In the genomic region with DNA sequence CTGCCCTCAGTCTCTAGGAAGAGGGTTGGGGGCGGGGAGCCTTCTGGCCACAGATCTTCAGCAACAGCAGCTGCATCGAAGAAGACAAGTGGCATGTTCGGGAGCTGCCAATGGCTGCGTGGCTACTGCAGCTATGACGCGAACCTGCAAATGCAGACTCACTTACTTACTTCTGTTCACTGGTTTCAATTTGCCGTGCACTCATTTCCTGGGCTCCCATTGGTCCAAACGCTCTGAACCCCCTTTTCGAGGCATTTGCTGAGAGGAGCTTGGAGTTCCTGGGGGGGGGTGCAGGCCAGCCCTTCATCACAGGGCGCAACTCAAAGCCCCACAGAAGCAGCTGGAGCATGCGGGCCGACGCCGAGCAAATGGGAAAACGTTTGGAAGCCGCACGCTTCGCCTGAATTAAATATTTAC, we compare ENCODE assay signal across 10 mouse cellular contexts.
DNase-seq lines count a peak whose midpoint lies in the region; ATAC-seq and TF ChIP-seq lines count a peak whose summit lies in the region.
"Had no signal": no experiment of that assay in that cellular context is flagged by ENCODE, and none has a peak within 500 bp of the region (broad histone marks: within the 10 kb centered on the region; RNA-seq: fewer than 3 reads in every experiment).

No protein-coding gene starts in this region.

- no peak for ATAC-seq in hindbrain, embryonic 15.5 days (ENCODE audit: low FRiP score, low read depth)
- ATAC-seq in hindbrain, embryonic 12.5 days (ENCODE audit: low FRiP score), result no peak
- ATAC-seq in forebrain, postnatal 0 days, result peak; percentile 45
- ATAC-seq in neural tube, embryonic 15.5 days (ENCODE audit: low FRiP score), result no peak

- no peaks in the 10 kb centered on the region for H3K36me3 ChIP-seq in hindbrain, embryonic 15.5 days
- H3K36me3 ChIP-seq in hindbrain, embryonic 12.5 days, result no peaks in the 10 kb centered on the region
- H3K36me3 ChIP-seq in MEL (ENCODE audit: control insufficient read depth in 1 of 2, insufficient read depth in 2 of 2, low read length in 2 of 2), result peaks cover 0 to 16% of the 10 kb centered on the region in 2 experiments; a peak in 2 of 4 replicates
- H3K36me3 ChIP-seq in forebrain, postnatal 0 days (ENCODE audit: insufficient read depth), result no peaks in the 10 kb centered on the region
- H3K36me3 ChIP-seq in neural tube, embryonic 15.5 days, result no peaks in the 10 kb centered on the region

- H3K27me3 ChIP-seq in hindbrain, embryonic 15.5 days, result no peaks in the 10 kb centered on the region
- peaks cover 11% of the 10 kb centered on the region; the same call in 1 of the 2 replicates for H3K27me3 ChIP-seq in hindbrain, embryonic 12.5 days
- no peaks in the 10 kb centered on the region for H3K27me3 ChIP-seq in MEL (ENCODE audit: control insufficient read depth in 1 of 2, insufficient read depth in 2 of 2, low read length in 2 of 2)
- no peaks in the 10 kb centered on the region for H3K27me3 ChIP-seq in forebrain, postnatal 0 days (ENCODE audit: insufficient read depth, low read length)
- H3K27me3 ChIP-seq in neural tube, embryonic 15.5 days (replicated peaks), result no peaks in the 10 kb centered on the region; the same call in 1 of the 2 replicates

- WGBS in hindbrain, embryonic 15.5 days, result 51% methylated on average over 18 of the region's 18 CpGs
- 61% methylated on average over 18 of the region's 18 CpGs for WGBS in hindbrain, embryonic 12.5 days
- 45% methylated on average over 18 of the region's 18 CpGs for WGBS in forebrain, postnatal 0 days
- WGBS in neural tube, embryonic 15.5 days, result 61% methylated on average over 18 of the region's 18 CpGs

- H3K9me3 ChIP-seq in hindbrain, embryonic 15.5 days, result no peaks in the 10 kb centered on the region
- H3K9me3 ChIP-seq in hindbrain, embryonic 12.5 days (replicated peaks), result no peaks in the 10 kb centered on the region
- H3K9me3 ChIP-seq in MEL (replicated peaks; ENCODE audit: insufficient read depth, low read length), result no peaks in the 10 kb centered on the region
- no peaks in the 10 kb centered on the region for H3K9me3 ChIP-seq in forebrain, postnatal 0 days (ENCODE audit: low read length)
- H3K9me3 ChIP-seq in neural tube, embryonic 15.5 days (replicated peaks), result no peaks in the 10 kb centered on the region

- peak; percentile 90 for DNase-seq in MEL (ENCODE audit: low read depth, low spot score)
- DNase-seq in forebrain, postnatal 0 days, result peak; percentile 31
- DNase-seq in natural killer cell, adult 2 months (ENCODE audit: low spot score in 2 of 2), result no peak
- no peak for DNase-seq in heart, postnatal 14 days
- no peak for DNase-seq in spleen, postnatal 4 days (ENCODE audit: low spot score in 2 of 2)
- DNase-seq: kidney, adult 11 months; left cerebral cortex, postnatal 4 days had no signal

- H3K9ac ChIP-seq in hindbrain, embryonic 15.5 days, result no peak overlapping the region
- no peak overlapping the region for H3K9ac ChIP-seq in hindbrain, embryonic 12.5 days
- H3K9ac ChIP-seq in MEL (ENCODE audit: control insufficient read depth, low read depth, low read length, poor library complexity, severe bottlenecking), result peak overlapping the region; percentile 65
- no peak overlapping the region for H3K9ac ChIP-seq in forebrain, postnatal 0 days
- no peak overlapping the region for H3K9ac ChIP-seq in neural tube, embryonic 15.5 days (replicated peaks)

- TF ChIP-seq EP300 in MEL (IDR thresholded peaks at IDR 0.05; ENCODE audit: low read depth in 1 of 2, low read length in 2 of 2), result no peak

- no peaks in the 10 kb centered on the region; the same call in 1 of the 2 replicates for H3K79me2 ChIP-seq in MEL (ENCODE audit: control insufficient read depth, insufficient read depth, low read length, poor library complexity)

- peak in 1 of 2 experiments; percentile 35; a peak in 1 of 4 replicates for TF ChIP-seq POLR2A in MEL (IDR thresholded peaks at IDR 0.05; ENCODE audit: control insufficient read depth in 1 of 2, insufficient read depth in 1 of 2, low read depth in 1 of 2, low read length in 2 of 2, poor library complexity in 1 of 2)

- H3K4me1 ChIP-seq in hindbrain, embryonic 15.5 days (replicated peaks), result no peaks in the 10 kb centered on the region
- 0 out of 2 replicates have a peak, but pooled peaks cover 2% of the 10 kb centered on the region for H3K4me1 ChIP-seq in hindbrain, embryonic 12.5 days
- peaks cover 3 to 19% of the 10 kb centered on the region in 2 experiments for H3K4me1 ChIP-seq in MEL (ENCODE audit: control insufficient read depth in 1 of 2, insufficient read depth in 2 of 2, low read length in 2 of 2)
- H3K4me1 ChIP-seq in forebrain, postnatal 0 days (ENCODE audit: insufficient read depth), result no peaks in the 10 kb centered on the region
- H3K4me1 ChIP-seq in neural tube, embryonic 15.5 days, result no peaks in the 10 kb centered on the region

- TF ChIP-seq RAD21 in MEL (IDR thresholded peaks at IDR 0.05; ENCODE audit: low read depth, low read length), result no peak

- no peak overlapping the region for H3K27ac ChIP-seq in hindbrain, embryonic 15.5 days (replicated peaks)
- H3K27ac ChIP-seq in hindbrain, embryonic 12.5 days, result no peak overlapping the region
- peak overlapping the region; percentile 69 for H3K27ac ChIP-seq in MEL (ENCODE audit: control insufficient read depth, low read depth, low read length)
- no peak overlapping the region for H3K27ac ChIP-seq in forebrain, postnatal 0 days (ENCODE audit: low read depth, low read length)
- H3K27ac ChIP-seq in neural tube, embryonic 15.5 days (replicated peaks), result no peak overlapping the region

- intact Hi-C loops in heart, postnatal 14 days (cut with DNase I), result no loop called here

- 0 out of 2 replicates have a peak overlapping the region, but pooled peaks have one; percentile 15 for H3K4me2 ChIP-seq in hindbrain, embryonic 15.5 days
- no peak overlapping the region for H3K4me2 ChIP-seq in hindbrain, embryonic 12.5 days (replicated peaks)
- H3K4me2 ChIP-seq in forebrain, postnatal 0 days (ENCODE audit: low read depth), result peak overlapping the region; percentile 28
- peak overlapping the region; percentile 13; the same call in 1 of the 2 replicates for H3K4me2 ChIP-seq in neural tube, embryonic 15.5 days

- no peak overlapping the region for H3K4me3 ChIP-seq in hindbrain, embryonic 15.5 days
- no peak overlapping the region for H3K4me3 ChIP-seq in hindbrain, embryonic 12.5 days
- H3K4me3 ChIP-seq in MEL (ENCODE audit: control insufficient read depth in 1 of 2, insufficient read depth in 1 of 2, low read depth in 2 of 2, low read length in 2 of 2), result peak overlapping the region; percentile 51 to 58
- no peak overlapping the region; the same call in 1 of the 2 replicates for H3K4me3 ChIP-seq in forebrain, postnatal 0 days (ENCODE audit: low read depth, low read length)
- H3K4me3 ChIP-seq in neural tube, embryonic 15.5 days (replicated peaks), result no peak overlapping the region

- TF ChIP-seq CTCF in MEL (IDR thresholded peaks at IDR 0.05 in 2 of 3, conservative IDR thresholded peaks at IDR 0.05 in 1 of 3; ENCODE audit: control insufficient read depth in 1 of 3, insufficient read depth in 1 of 3, low read depth in 2 of 3, low read length in 3 of 3, poor library complexity in 1 of 3, severe bottlenecking in 1 of 3), result no peak
- no peak for TF ChIP-seq CTCF in forebrain, postnatal 0 days (IDR thresholded peaks at IDR 0.05; ENCODE audit: low read depth)

TF ChIP-seq in MEL, 35 proteins besides CTCF, POLR2A, EP300 and RAD21 (continues in another document):
- no peak for TF ChIP-seq ELF1 (IDR thresholded peaks at IDR 0.05; ENCODE audit: low read depth, low read length)
- TF ChIP-seq USF1 (IDR thresholded peaks at IDR 0.05; ENCODE audit: low read depth, low read length), result no peak
- no peak for TF ChIP-seq ZMIZ1 (IDR thresholded peaks at IDR 0.05; ENCODE audit: low read depth, low read length)
- TF ChIP-seq SMC3 (IDR thresholded peaks at IDR 0.05; ENCODE audit: low read depth, low read length), result no peak
- no peak for TF ChIP-seq UBTF (IDR thresholded peaks at IDR 0.05; ENCODE audit: borderline replicate concordance, insufficient read depth, low read depth, low read length)
- TF ChIP-seq ZKSCAN1 (IDR thresholded peaks at IDR 0.05; ENCODE audit: low read depth, low read length), result no peak
- TF ChIP-seq SIN3A (IDR thresholded peaks at IDR 0.05; ENCODE audit: low read length), result no peak
- no peak for TF ChIP-seq ZC3H11A (IDR thresholded peaks at IDR 0.05; ENCODE audit: low read depth, low read length)
- TF ChIP-seq RCOR1 (IDR thresholded peaks at IDR 0.05; ENCODE audit: low read depth, low read length), result no peak
- 0 out of 2 replicates have a peak, but pooled peaks have one; percentile 29 for TF ChIP-seq TCF12 (IDR thresholded peaks at IDR 0.05; ENCODE audit: low read depth, low read length)
- 0 out of 2 replicates have a peak, but pooled peaks have one; percentile 25 for TF ChIP-seq ETS1 (IDR thresholded peaks at IDR 0.05; ENCODE audit: low read depth, low read length)
- no peak for TF ChIP-seq GABPA (IDR thresholded peaks at IDR 0.05; ENCODE audit: low read depth, low read length)
- no peak for TF ChIP-seq CHD1 (IDR thresholded peaks at IDR 0.05; ENCODE audit: low read depth, low read length)
- no peak for TF ChIP-seq ZNF384 (IDR thresholded peaks at IDR 0.05; ENCODE audit: low read depth, low read length)
- TF ChIP-seq MEF2A (IDR thresholded peaks at IDR 0.05; ENCODE audit: extremely low read depth, insufficient replicate concordance, low read depth, low read length, poor library complexity, severe bottlenecking), result no peak
- no peak for TF ChIP-seq POLR2AphosphoS5 (IDR thresholded peaks at IDR 0.05; ENCODE audit: borderline replicate concordance, low read depth, low read length)
- TF ChIP-seq MYB (IDR thresholded peaks at IDR 0.05; ENCODE audit: low read depth, low read length), result no peak
- TF ChIP-seq CHD2 (IDR thresholded peaks at IDR 0.05; ENCODE audit: low read length), result no peak
- TF ChIP-seq E2F4 (IDR thresholded peaks at IDR 0.05; ENCODE audit: borderline replicate concordance, low read depth, low read length), result no peak
- no peak for TF ChIP-seq JUND (IDR thresholded peaks at IDR 0.05; ENCODE audit: low read depth, low read length)
- TF ChIP-seq USF2 (IDR thresholded peaks at IDR 0.05; ENCODE audit: borderline replicate concordance in 1 of 2, insufficient read depth in 1 of 2, low read depth in 1 of 2, low read length in 2 of 2), result no peak
- TF ChIP-seq MXI1 (IDR thresholded peaks at IDR 0.05; ENCODE audit: low read depth, low read length), result no peak
- TF ChIP-seq MAX (IDR thresholded peaks at IDR 0.05; ENCODE audit: low read length), result no peak
- TF ChIP-seq MYC (IDR thresholded peaks at IDR 0.05; ENCODE audit: low read depth, low read length), result 0 out of 2 replicates have a peak, but pooled peaks have one; percentile 49
- no peak for TF ChIP-seq BHLHE40 (IDR thresholded peaks at IDR 0.05; ENCODE audit: borderline replicate concordance, low read depth, low read length)
- TF ChIP-seq TBP (IDR thresholded peaks at IDR 0.05; ENCODE audit: low read depth, low read length), result no peak
- no peak for TF ChIP-seq MAZ (IDR thresholded peaks at IDR 0.05; ENCODE audit: low read depth, low read length)
- no peak for TF ChIP-seq POLR2AphosphoS2 (IDR thresholded peaks at IDR 0.05; ENCODE audit: low read length)

Comparison
In these comparisons a context has a peak if more than half of its experiments do, and no peak if none do; other contexts are left out.
1. H3K4me3 ChIP-seq: peak in MEL (2 of 2); none in hindbrain, embryonic 15.5 days (single experiment), hindbrain, embryonic 12.5 days (single experiment), forebrain, postnatal 0 days (single experiment) and neural tube, embryonic 15.5 days (single experiment).
2. DNase-seq: peak in MEL (single experiment) and forebrain, postnatal 0 days (single experiment); none in natural killer cell, adult 2 months (0 of 2), heart, postnatal 14 days (0 of 2) and spleen, postnatal 4 days (0 of 2).